Mouse (Mus musculus) intestine, embryonic 15.5 days (tissue): Measurements from ENCODE around the gene Trappc3. TPM values are rescaled to one million over a fixed set of nuclear protein-coding genes. Genes with fewer than 3 reads are reported as not detected.

ENCODE experiments used
- ATAC-seq: fragments of 200-750 bp; cut with Nextera tagmentation; 2 replicates; pipeline ENCODE4 v1.8.0; 2017; ENCODE audit warnings: moderate TSS enrichment, moderate library complexity
- H3K27ac ChIP-seq: fragments of 300-500 bp; sonication (generic); 2 replicates; pipeline ENCODE4 v1.5.1; 2015; ENCODE audit warnings: mild to moderate bottlenecking, inconsistent platforms
- H3K27me3 ChIP-seq: fragments of 300-500 bp; sonication (generic); replicated peaks from 2 replicates; pipeline ENCODE4 v1.6.1; 2015; ENCODE audit warnings: inconsistent platforms
- H3K36me3 ChIP-seq: fragments of 300-500 bp; sonication (generic); 2 replicates; pipeline ENCODE4 v1.6.1; 2015; ENCODE audit warnings: inconsistent platforms
- H3K4me1 ChIP-seq: fragments of 300-500 bp; sonication (generic); replicated peaks from 2 replicates; pipeline ENCODE4 v1.6.1; 2015; ENCODE audit warnings: inconsistent platforms
- H3K4me2 ChIP-seq: fragments of 300-500 bp; sonication (generic); replicated peaks from 2 replicates; pipeline ENCODE4 v1.6.1; 2015; ENCODE audit warnings: mild to moderate bottlenecking, inconsistent platforms
- H3K4me3 ChIP-seq: fragments of 300-500 bp; sonication (generic); replicated peaks from 2 replicates; pipeline ENCODE4 v1.5.1; 2015; ENCODE audit warnings: inconsistent platforms
- H3K9ac ChIP-seq: fragments of 300-500 bp; sonication (generic); 2 replicates; pipeline ENCODE4 v1.6.1; 2015; ENCODE audit warnings: inconsistent platforms
- H3K9me3 ChIP-seq: fragments of 300-500 bp; sonication (generic); 2 replicates; pipeline ENCODE4 v1.6.1; 2016; ENCODE audit warnings: inconsistent platforms
- WGBS: fragments of 180-500 bp; shearing (Covaris S2); methylation state at CpG from one replicate; pipeline ENCODE4 v1.1.7; 2015; 5-methylcytosine and 5-hydroxymethylcytosine counted together
- polyA plus RNA-seq: library from polyadenylated mRNA; unstranded; fragments of >200 nt; fragmentation: Nextera tagmentation; extraction: Ambion mirVana; gene quantifications from 2 replicates; pipeline ENCODE4 v1.2.1, GENCODE M21; 2015

Trappc3 gene
- polyA plus RNA-seq, 1 experiment from 2014 or later, result 94.2 TPM

DNA sequence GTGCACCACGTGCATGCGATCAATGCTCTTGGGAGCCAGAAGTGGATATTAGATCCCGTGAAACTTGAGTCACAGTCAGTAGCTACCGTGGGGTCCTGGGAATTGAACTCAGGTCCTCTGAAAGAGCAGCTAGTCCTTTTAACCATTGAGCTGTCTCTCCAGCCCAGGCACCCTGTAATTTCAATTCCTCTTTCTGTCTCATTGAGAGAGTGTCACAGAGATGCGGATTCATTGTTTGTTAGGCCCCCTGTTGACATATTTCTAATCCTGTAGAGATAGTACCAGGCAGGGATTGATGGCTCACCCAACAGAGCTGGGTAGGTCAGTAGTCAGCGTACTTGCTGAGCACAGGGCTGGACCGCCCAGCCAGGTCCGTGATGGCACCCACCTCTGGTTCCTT, 28.2 kb downstream of the Trappc3 start:
- Histone ChIP-seq H3K36me3 (no peaks in the 10 kb centered on the region), H3K27ac (no peak overlapping the region), H3K4me1 (peaks cover 18% of the 10 kb centered on the region; the same call in 1 of the 2 replicates), H3K27me3 (peaks cover 34% of the 10 kb centered on the region), H3K4me3 (no peak overlapping the region), H3K9me3 (no peaks in the 10 kb centered on the region), H3K9ac (no peak overlapping the region), H3K4me2 (no peak overlapping the region)
- ATAC-seq, result no peak
- WGBS, result 83% methylated on average over 8 of the region's 8 CpGs

GRCm38 (mm10) chr4:126291196-126291595, 29.1 kb downstream of the Trappc3 start:
- no peak overlapping the region for H3K4me2 ChIP-seq
- no peak overlapping the region for H3K9ac ChIP-seq
- H3K27ac ChIP-seq, result no peak overlapping the region
- 16% methylated on average over 13 of the region's 13 CpGs for WGBS
- no peaks in the 10 kb centered on the region for H3K36me3 ChIP-seq
- ATAC-seq, result no peak
- peaks cover 16% of the 10 kb centered on the region; the same call in 1 of the 2 replicates for H3K4me1 ChIP-seq
- H3K9me3 ChIP-seq, result no peaks in the 10 kb centered on the region
- no peak overlapping the region for H3K4me3 ChIP-seq
- peaks cover 30% of the 10 kb centered on the region for H3K27me3 ChIP-seq

DNA sequence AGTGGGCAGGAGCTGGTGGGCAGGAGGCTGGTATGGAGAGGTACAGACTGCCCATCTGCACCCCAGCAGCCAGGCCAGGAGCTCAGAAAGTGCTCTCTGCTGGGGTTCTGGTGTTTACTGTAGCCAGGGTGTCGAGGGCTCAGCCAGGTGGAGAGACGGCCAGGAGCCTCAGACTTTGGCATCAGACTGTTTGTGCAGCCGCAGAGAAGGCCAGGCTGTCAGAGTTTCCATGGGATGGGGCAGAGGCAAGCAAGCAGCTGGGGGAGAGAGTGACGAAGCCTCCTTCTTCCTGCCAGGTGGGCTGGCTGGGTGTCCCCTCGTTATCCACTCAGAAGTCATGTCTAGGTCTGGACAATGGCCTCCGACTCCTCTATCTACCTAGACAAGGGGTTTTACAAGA, 33.0 kb downstream of the Trappc3 start:
- H3K4me1 ChIP-seq, result peaks cover 16% of the 10 kb centered on the region
- ATAC-seq, result no peak
- no peaks in the 10 kb centered on the region for H3K36me3 ChIP-seq
- H3K27me3 ChIP-seq, result peaks cover 31% of the 10 kb centered on the region
- H3K4me3 ChIP-seq, result no peak overlapping the region
- H3K9ac ChIP-seq, result no peak overlapping the region
- 64% methylated on average over 6 of the region's 6 CpGs for WGBS
- no peak overlapping the region for H3K27ac ChIP-seq
- no peaks in the 10 kb centered on the region for H3K9me3 ChIP-seq
- H3K4me2 ChIP-seq, result no peak overlapping the region

DNA sequence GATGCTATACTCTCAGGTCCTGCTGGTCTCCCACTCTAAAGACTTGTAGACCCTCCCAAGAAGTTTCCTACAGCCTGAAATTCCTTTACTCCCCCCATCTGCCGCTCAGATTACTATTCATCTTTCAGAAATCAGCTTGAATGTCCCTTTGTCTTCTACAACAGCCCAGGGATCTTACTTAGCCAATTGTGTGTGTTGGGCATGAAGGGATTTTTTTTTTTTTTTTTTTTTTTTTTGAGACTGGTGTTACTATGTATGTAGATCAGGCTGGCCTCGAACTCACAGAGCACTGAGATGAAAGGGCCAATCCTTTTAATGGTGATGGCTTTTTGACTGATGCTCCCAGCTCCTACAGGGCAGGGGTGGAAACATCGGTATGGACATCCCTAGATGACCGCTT, 33.8 kb downstream of the Trappc3 start:
- Histone ChIP-seq H3K9me3 (no peaks in the 10 kb centered on the region), H3K27ac (no peak overlapping the region), H3K4me1 (peaks cover 20% of the 10 kb centered on the region), H3K36me3 (no peaks in the 10 kb centered on the region), H3K27me3 (peaks cover 38% of the 10 kb centered on the region), H3K4me2 (peak overlapping the region; percentile 71; the same call in 1 of the 2 replicates), H3K9ac (no peak overlapping the region), H3K4me3 (no peak overlapping the region)
- no peak for ATAC-seq
- WGBS, result 54% methylated on average over 4 of the region's 4 CpGs

DNA sequence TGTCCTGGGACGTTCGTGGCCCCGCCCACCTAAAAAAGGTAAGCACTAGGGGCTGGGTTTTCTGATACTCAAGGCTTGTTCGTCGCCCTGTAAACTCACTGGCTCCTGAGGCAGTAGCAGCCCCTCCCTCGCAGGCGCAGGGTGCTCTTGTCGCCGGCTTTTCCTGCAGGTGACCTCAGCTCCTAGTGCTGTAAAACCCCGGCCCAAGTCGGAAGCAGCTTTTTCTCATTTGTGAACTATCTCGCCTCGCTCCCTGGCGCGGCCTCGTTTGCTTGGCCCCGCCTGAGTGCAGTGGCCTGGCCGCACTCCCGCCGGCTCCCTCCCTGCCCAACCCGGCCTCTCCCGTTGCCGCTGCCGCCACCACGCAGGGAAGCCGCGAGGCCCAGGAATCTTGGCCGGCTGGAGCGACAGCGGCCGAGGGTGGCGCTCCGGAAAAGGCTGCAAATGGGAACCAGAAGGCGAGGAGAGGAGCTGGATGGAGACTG, 34.5 kb downstream of the Trappc3 start:
- H3K27ac ChIP-seq, result 0 out of 2 replicates have a peak overlapping the region, but pooled peaks have one; percentile 24

DNA sequence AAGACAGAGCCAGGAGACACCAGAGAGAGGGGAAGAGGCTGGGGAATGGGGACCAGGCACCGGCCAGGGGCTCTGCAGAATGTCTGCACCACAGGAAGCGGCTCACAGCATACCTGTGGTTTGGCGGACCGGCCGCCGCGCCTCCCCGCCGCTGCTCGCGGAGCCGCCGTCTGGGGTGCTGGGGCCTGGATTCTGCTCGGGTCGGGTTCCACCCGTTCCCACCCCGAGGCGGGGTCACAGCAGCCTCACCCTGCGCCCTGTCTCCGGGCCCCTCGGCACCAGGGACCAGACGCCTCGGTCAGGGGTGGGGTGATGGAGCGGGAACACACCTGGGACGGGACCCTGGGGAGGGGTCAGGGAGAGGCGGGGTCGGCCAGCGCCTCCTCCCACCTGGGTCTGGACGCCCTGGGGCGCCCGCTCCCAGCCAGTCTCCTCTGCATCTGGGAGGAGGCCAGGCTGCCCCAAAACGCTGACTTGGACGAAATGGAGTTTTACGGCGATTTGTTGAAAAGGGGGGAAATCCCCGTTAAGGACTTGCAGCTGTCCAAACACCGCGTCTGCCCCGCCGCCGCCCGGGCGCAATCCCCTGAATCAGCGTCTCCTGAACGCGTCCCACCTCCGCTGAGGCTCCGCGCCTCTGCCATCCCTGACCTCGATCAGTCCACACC, 38.9 kb downstream of the Trappc3 start:
- Histone ChIP-seq H3K4me3 (peak overlapping the region; percentile 40), H3K36me3 (no peaks in the 10 kb centered on the region), H3K27ac (no peak overlapping the region), H3K27me3 (peaks cover 55% of the 10 kb centered on the region), H3K4me2 (peak overlapping the region; percentile 83), H3K9me3 (no peaks in the 10 kb centered on the region), H3K9ac (peak overlapping the region; percentile 33), H3K4me1 (peaks cover 23% of the 10 kb centered on the region)
- peak; percentile 61 for ATAC-seq
- under 1% methylated on average over 50 of the region's 50 CpGs for WGBS

More for the DNA sequence above, 34.5 kb downstream of the Trappc3 start:
- Histone ChIP-seq H3K27me3 (peaks cover 45% of the 10 kb centered on the region), H3K9ac (peak overlapping the region; percentile 33), H3K4me1 (peaks cover 23% of the 10 kb centered on the region), H3K4me2 (peak overlapping the region; percentile 71), H3K4me3 (peak overlapping the region; percentile 22), H3K36me3 (no peaks in the 10 kb centered on the region), H3K9me3 (no peaks in the 10 kb centered on the region)
- ATAC-seq, result peak; percentile 74
- WGBS, result 1% methylated on average over 34 of the region's 34 CpGs

DNA sequence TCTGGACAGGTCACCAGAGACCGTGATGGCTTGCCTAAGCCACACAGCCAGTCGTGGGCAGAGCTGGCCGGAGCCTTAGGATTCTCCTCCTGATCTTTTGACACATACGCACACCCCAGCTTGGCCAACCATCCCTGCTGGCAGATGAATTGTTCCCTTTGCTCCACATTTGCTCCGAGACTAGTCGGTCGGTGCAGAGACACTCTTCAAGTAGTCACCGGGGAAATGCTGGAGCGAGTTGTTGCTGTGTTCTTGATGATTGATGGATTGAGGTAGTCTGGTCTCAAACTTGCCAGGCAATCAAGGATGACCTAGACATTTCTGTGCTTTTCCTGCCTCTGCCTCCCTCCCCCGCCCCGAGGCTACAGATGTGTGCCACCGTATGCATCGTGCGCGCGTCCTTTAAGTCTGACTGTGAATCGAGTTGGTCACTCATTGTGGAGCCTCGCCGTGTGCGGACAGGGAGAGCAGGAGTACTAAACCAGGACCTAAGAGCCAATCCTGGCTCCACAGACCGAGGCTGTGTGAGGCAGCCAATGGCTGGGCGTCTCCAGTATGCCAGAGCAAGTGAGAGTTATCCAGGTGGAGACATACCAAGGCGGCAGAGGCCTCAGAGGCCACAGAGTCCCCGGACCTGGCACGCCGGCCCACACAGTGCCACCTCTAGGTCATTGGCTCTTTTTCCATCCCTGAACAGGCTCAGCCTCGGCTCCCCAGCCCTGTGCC, 39.6 kb downstream of the Trappc3 start:
- no peaks in the 10 kb centered on the region for H3K36me3 ChIP-seq
- peaks cover 19% of the 10 kb centered on the region for H3K4me1 ChIP-seq
- H3K9me3 ChIP-seq, result no peaks in the 10 kb centered on the region
- WGBS, result 12% methylated on average over 27 of the region's 27 CpGs
- ATAC-seq, result no peak
- peak overlapping the region; percentile 40 for H3K4me3 ChIP-seq
- 0 out of 2 replicates have a peak overlapping the region, but pooled peaks have one; percentile 33 for H3K9ac ChIP-seq
- peaks cover 51% of the 10 kb centered on the region for H3K27me3 ChIP-seq
- H3K4me2 ChIP-seq, result peak overlapping the region; percentile 83
- no peak overlapping the region for H3K27ac ChIP-seq

DNA sequence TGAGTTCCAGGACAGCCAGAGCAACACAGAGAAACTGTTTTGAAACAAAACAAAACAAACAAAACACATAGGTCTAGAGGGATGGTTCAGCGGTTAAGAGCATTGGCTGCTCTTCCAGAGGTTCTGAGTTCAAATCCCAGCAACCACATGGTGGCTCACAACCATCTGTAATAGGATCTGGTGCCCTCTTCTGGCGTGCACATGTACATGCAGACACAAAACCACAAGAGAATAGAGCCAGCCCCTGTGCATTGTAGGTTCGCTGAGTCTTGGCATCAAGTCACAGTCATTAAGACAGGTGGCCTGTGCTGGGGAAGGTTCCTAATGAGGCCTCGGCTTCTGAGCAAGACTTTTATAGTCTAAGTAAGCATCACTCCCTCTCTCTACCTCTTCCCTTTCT, 41.8 kb downstream of the Trappc3 start:
- no peak overlapping the region for H3K27ac ChIP-seq
- no peaks in the 10 kb centered on the region for H3K36me3 ChIP-seq
- no peak overlapping the region for H3K4me3 ChIP-seq
- ATAC-seq, result no peak
- H3K9me3 ChIP-seq, result no peaks in the 10 kb centered on the region
- H3K4me1 ChIP-seq, result peaks cover 12% of the 10 kb centered on the region
- no peak overlapping the region for H3K9ac ChIP-seq
- WGBS, result 65% methylated on average over 4 of the region's 4 CpGs
- H3K27me3 ChIP-seq, result peaks cover 37% of the 10 kb centered on the region
- H3K4me2 ChIP-seq, result no peak overlapping the region

DNA sequence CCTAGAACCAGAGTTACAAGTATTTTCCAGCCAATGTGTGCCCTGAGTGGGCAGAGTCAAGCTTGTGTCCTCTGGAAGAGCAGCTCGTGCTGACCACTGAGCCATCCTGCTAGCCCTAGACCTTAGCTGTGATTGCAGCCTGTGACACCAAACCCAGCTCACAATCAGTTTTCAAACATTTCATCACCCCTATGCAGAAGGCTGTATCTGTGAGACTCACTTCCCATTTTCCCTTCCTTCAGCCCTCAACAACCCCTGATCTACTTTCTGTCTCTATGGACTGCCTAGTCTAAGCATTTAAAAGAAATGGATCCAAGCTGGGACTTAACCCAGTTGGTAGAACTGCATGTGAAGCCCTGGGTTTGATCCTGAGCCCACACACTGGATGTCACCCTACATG, 43.3 kb downstream of the Trappc3 start:
- ATAC-seq, result no peak
- H3K4me1 ChIP-seq, result peaks cover 17% of the 10 kb centered on the region
- peaks cover 32% of the 10 kb centered on the region for H3K27me3 ChIP-seq
- WGBS, result 90% methylated on average over 1 of the region's 1 CpGs
- no peak overlapping the region for H3K27ac ChIP-seq
- no peaks in the 10 kb centered on the region for H3K9me3 ChIP-seq
- H3K4me3 ChIP-seq, result no peak overlapping the region
- no peaks in the 10 kb centered on the region for H3K36me3 ChIP-seq
- no peak overlapping the region for H3K9ac ChIP-seq
- H3K4me2 ChIP-seq, result no peak overlapping the region

DNA sequence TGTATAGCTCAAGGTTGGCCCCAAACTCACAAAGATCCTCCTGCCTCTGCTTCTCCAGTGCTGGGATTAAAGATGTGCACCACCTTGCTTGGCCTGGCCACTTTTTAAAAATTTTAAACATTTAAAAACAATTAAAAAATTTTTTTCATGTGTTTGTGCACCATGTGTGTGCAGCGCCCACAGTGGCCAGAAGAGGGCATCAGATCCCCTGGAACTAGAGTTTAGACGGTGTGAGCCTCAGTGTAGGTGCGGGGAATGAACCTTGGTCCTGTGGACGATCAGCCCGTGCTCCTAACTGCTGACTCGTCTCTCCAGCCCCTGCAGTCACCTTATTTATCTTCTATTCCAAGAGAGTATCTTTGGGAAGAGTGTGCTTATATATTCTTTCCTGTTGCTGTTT, 43.9 kb downstream of the Trappc3 start:
- H3K4me1 ChIP-seq, result peaks cover 11% of the 10 kb centered on the region
- H3K36me3 ChIP-seq, result no peaks in the 10 kb centered on the region
- no peaks in the 10 kb centered on the region for H3K9me3 ChIP-seq
- H3K9ac ChIP-seq, result no peak overlapping the region
- no peak overlapping the region for H3K27ac ChIP-seq
- H3K27me3 ChIP-seq, result peaks cover 26% of the 10 kb centered on the region
- no peak overlapping the region for H3K4me3 ChIP-seq
- H3K4me2 ChIP-seq, result no peak overlapping the region
- 91% methylated on average over 6 of the region's 6 CpGs for WGBS
- no peak for ATAC-seq

GRCm38 (mm10) chr4:126306827-126307226, 44.7 kb downstream of the Trappc3 start:
- no peaks in the 10 kb centered on the region for H3K36me3 ChIP-seq
- ATAC-seq, result no peak
- WGBS, result 12% methylated on average over 2 of the region's 2 CpGs
- H3K9ac ChIP-seq, result no peak overlapping the region
- H3K4me3 ChIP-seq, result no peak overlapping the region
- H3K27ac ChIP-seq, result no peak overlapping the region
- peaks cover 18% of the 10 kb centered on the region for H3K27me3 ChIP-seq
- H3K9me3 ChIP-seq, result no peaks in the 10 kb centered on the region
- H3K4me2 ChIP-seq, result no peak overlapping the region
- peaks cover 5% of the 10 kb centered on the region for H3K4me1 ChIP-seq

DNA sequence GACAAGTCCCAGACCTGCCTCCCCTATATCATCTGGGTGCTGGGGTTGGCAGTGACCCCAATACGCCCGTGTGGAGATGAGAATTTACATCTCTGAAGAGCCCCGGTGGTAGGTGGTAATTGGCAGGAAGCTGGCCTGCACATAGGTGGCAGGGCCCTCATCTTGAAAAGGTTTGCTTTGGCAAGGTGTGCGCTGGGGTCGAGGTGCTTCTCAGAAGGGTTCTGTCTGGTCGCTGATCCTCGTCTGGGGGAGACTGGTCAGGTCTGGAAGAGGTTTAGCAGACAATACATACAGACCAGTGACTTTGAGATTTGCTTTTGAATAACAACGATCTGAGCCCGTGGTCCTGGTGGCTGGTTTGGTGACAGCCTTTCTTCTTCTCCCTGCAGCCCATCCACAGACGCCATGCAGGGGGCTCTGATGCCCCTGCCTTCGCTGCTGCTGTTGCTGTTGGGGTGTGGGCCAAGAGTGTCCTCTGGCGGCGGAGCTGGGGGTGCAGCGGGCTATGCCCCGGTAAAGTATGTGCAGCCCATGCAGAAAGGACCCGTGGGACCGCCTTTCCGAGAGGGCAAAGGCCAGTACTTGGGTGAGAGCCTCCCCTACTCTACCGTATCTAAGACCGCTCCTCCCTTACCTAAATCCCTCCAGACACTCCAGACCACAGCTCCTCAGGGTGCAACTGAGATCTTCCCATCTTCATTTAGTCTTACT, 47.2 kb downstream of the Trappc3 start:
- no peaks in the 10 kb centered on the region for H3K36me3 ChIP-seq
- 14% methylated on average over 20 of the region's 20 CpGs for WGBS
- no peaks in the 10 kb centered on the region for H3K9me3 ChIP-seq
- H3K27me3 ChIP-seq, result 0 out of 2 replicates have a peak, but pooled peaks cover 3% of the 10 kb centered on the region
- H3K4me2 ChIP-seq, result peak overlapping the region; percentile 53
- peaks cover 7% of the 10 kb centered on the region for H3K4me1 ChIP-seq
- 0 out of 2 replicates have a peak overlapping the region, but pooled peaks have one; percentile 17 for H3K4me3 ChIP-seq
- H3K27ac ChIP-seq, result no peak overlapping the region
- no peak overlapping the region; the same call in 1 of the 2 replicates for H3K9ac ChIP-seq
- peak; percentile 67 for ATAC-seq
